Mouse (Mus musculus) ES-E14 (cell line): Measurements from ENCODE around the gene Pla2g16.

Experiments
- CHD2 ChIP-seq: IDR thresholded peaks from 2 replicates; pipeline ENCODE4 v1.6.1; 2014; ENCODE audit warnings: mild to moderate bottlenecking, low read depth, low read length, inconsistent platforms
- MAFK ChIP-seq: IDR thresholded peaks from 2 replicates; pipeline ENCODE4 v1.6.1; 2014; ENCODE audit warnings: mild to moderate bottlenecking, low read depth, low read length, inconsistent platforms; ENCODE audit not compliant: insufficient read depth
- ZC3H11A ChIP-seq: IDR thresholded peaks from 2 replicates; pipeline ENCODE4 v1.6.1; 2012; ENCODE audit warnings: low read depth, mild to moderate bottlenecking, inconsistent platforms, low read length, borderline replicate concordance

- TF ChIP-seq CHD2 (no peak), ZC3H11A (no peak), MAFK (no peak)
These were observed 54.9 kb downstream of the Pla2g16 start, which contains the start of gene Hrasls5 for GRCm38 (mm10) chr19:7611942-7612757.
